Mouse (Mus musculus) ES-E14 (cell line): ENCODE measurements around the gene Cers6. TPM values are rescaled to one million over a fixed set of nuclear protein-coding genes. Genes with fewer than 3 reads are reported as not detected.

ENCODE experiments used
- DNase-seq: peaks from one replicate; pipeline ENCODE4 v3.0.0-alpha.2; 2013; ENCODE audit warnings: low read depth, low spot score
- H3K27ac ChIP-seq: 2 replicates; pipeline ENCODE4 v1.5.1; 2012; ENCODE audit warnings: low read depth, mild to moderate bottlenecking, low read length, moderate library complexity, mixed read lengths; ENCODE audit not compliant: poor library complexity, insufficient read depth, severe bottlenecking
- H3K36me3 ChIP-seq: 2 replicates; pipeline ENCODE4 v1.6.1; 2012; ENCODE audit warnings: mild to moderate bottlenecking, low read length, moderate library complexity, mixed read lengths; ENCODE audit not compliant: control insufficient read depth, poor library complexity, insufficient read depth, severe bottlenecking
- H3K4me1 ChIP-seq, 2 experiments: fragments of 150-350 bp in 1 of 2; sonication (generic) in 1 of 2; 2 replicates each; pipeline ENCODE4 v1.6.1; 2012; ENCODE audit warnings: low read length in 2 of 2, mild to moderate bottlenecking in 1 of 2, mixed read lengths in 1 of 2; ENCODE audit not compliant: control insufficient read depth in 2 of 2, insufficient read depth in 2 of 2, poor library complexity in 1 of 2
- H3K4me3 ChIP-seq, 2 experiments: fragments of 150-350 bp in 1 of 2; sonication (generic) in 1 of 2; 2 replicates each; pipeline ENCODE4 v1.5.1; 2012; ENCODE audit warnings: low read length in 2 of 2, low read depth in 1 of 2, mild to moderate bottlenecking in 1 of 2, mixed read lengths in 1 of 2; ENCODE audit not compliant: insufficient read depth in 1 of 2, poor library complexity in 1 of 2, severe bottlenecking in 1 of 2
- H3K9ac ChIP-seq: 2 replicates; pipeline ENCODE4 v1.6.1; 2012; ENCODE audit warnings: low read depth, mild to moderate bottlenecking, low read length, mixed read lengths; ENCODE audit not compliant: poor library complexity, insufficient read depth, severe bottlenecking
- H3K9me3 ChIP-seq: fragments of 150-350 bp; sonication (generic); 2 replicates; pipeline ENCODE4 v1.6.1; 2012; ENCODE audit warnings: low read depth, mild to moderate bottlenecking, low read length; ENCODE audit not compliant: control insufficient read depth, insufficient read depth
- CHD2 ChIP-seq: IDR thresholded peaks from 2 replicates; pipeline ENCODE4 v1.6.1; 2014; ENCODE audit warnings: mild to moderate bottlenecking, low read depth, low read length, inconsistent platforms
- HCFC1 ChIP-seq: IDR thresholded peaks from 2 replicates; pipeline ENCODE4 v1.6.1; 2012; ENCODE audit warnings: low read length, inconsistent platforms, borderline replicate concordance; ENCODE audit not compliant: insufficient read depth
- MAFK ChIP-seq: IDR thresholded peaks from 2 replicates; pipeline ENCODE4 v1.6.1; 2014; ENCODE audit warnings: mild to moderate bottlenecking, low read depth, low read length, inconsistent platforms; ENCODE audit not compliant: insufficient read depth
- ZC3H11A ChIP-seq: IDR thresholded peaks from 2 replicates; pipeline ENCODE4 v1.6.1; 2012; ENCODE audit warnings: low read depth, mild to moderate bottlenecking, inconsistent platforms, low read length, borderline replicate concordance
- ZNF384 ChIP-seq: IDR thresholded peaks from 2 replicates; pipeline ENCODE4 v1.6.1; 2012; ENCODE audit warnings: low read depth, low read length, inconsistent platforms
- in situ Hi-C, 2 experiments: fragments of 600-800 bp; cut with MboI; formaldehyde crosslinking; loops; one replicate each; pipeline ENCODE4 v1.15.1; 2025; ENCODE audit warnings: low sequenced_read_pairs in 2 of 2, inconsistent platforms in 1 of 2; ENCODE audit not compliant: unreplicated experiment in 2 of 2
- total RNA-seq: library from RNA; depleted of rRNA; stranded (reverse); fragments of 300-350 nt; gene quantifications from 2 replicates; pipeline ENCODE4 v1.2.3, GENCODE M21; 2012

The Cers6 gene
- total RNA-seq, 1 experiment, result 33.6 TPM

DNA sequence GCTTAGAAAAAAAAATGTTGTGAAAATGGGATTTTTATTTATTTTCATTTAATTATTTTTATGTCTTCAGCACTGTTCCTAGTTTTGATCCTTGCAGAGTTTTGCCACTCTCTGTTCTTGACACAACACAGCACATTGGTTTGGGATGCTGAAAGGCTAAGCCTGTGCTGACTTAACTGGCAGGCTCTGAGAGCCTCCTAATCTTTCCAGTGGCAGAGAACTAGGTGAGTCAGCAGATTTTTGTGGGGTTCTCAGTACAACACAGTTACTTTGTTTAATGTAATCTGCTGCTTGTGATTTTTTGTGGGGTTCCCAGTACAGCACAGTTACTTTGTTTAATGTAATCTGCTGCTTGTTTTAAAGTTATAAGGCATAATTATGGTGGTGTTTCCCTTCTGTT, 55.8 kb downstream of the Cers6 start:
- in situ Hi-C loops, result no loop called here

DNA sequence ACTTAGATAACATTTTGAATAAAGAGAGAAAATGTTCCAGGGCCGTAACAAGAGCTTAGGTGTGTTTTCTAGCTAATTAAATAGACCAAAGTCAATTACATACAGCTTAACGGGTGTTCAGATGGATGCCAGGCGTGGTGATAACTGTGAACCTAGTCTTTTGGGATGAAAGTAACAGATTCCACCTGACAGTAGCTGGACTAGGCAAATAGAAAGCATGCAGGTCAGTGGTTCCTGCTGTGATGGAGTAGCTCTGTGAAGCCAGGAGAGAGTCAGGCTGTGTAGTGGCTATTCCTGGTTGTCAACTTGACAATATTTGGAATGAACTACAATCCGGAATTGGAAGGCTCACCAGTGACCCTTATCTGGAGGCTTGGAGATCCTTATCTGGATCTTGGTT, 56.3 kb downstream of the Cers6 start:
- TF ChIP-seq HCFC1, result no peak
- no peak for TF ChIP-seq CHD2
- TF ChIP-seq ZC3H11A, result no peak
- TF ChIP-seq MAFK, result no peak
- TF ChIP-seq ZNF384, result no peak
- Histone ChIP-seq H3K9me3 (no peaks in the 10 kb centered on the region), H3K36me3 (no peaks in the 10 kb centered on the region), H3K4me3 (no peak overlapping the region), H3K9ac (no peak overlapping the region), H3K27ac (no peak overlapping the region), H3K4me1 (peaks cover 0 to 3% of the 10 kb centered on the region in 2 experiments; a peak in 1 of 4 replicates)
- in situ Hi-C loops, result no loop called here
- no peak for DNase-seq

More for the DNA sequence above, 55.8 kb downstream of the Cers6 start:
- Histone ChIP-seq H3K9ac (no peak overlapping the region), H3K27ac (no peak overlapping the region; the same call in 1 of the 2 replicates), H3K9me3 (no peaks in the 10 kb centered on the region), H3K36me3 (no peaks in the 10 kb centered on the region), H3K4me3 (no peak overlapping the region), H3K4me1 (peaks cover 3 to 4% of the 10 kb centered on the region in 2 experiments; a peak in 2 of 4 replicates)
- DNase-seq, result no peak
- TF ChIP-seq MAFK (peak; percentile 81), CHD2 (no peak), HCFC1 (no peak)

DNA sequence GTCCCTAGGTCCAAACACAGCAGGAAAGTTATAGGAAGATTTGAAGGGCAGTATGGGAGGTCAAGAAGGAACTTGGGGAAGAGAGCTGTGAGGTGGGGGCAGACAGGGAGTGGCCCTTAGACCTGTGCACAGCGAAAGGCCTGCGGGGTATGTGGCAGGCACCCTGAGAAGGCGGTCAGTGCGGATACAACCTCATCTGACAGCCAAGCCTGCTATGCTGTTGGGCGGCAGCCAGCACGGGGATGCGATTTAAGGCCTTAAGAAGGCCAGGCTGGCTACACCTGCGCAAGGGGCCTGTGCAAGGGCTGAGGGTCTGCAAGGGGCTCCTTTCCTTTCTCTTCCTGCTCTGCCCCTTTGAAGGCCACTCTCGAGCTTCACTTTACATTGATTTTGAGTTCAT, 63.1 kb downstream of the Cers6 start:
- no peak overlapping the region for H3K9ac ChIP-seq
- TF ChIP-seq HCFC1 (no peak), CHD2 (no peak)
- peaks cover 2 to 8% of the 10 kb centered on the region in 2 experiments; a peak in 2 of 4 replicates for H3K4me1 ChIP-seq
- H3K4me3 ChIP-seq, result no peak overlapping the region
- in situ Hi-C loops, result no loop called here
- no peak overlapping the region for H3K27ac ChIP-seq
- DNase-seq, result no peak
- H3K36me3 ChIP-seq, result no peaks in the 10 kb centered on the region
- no peaks in the 10 kb centered on the region for H3K9me3 ChIP-seq

DNA sequence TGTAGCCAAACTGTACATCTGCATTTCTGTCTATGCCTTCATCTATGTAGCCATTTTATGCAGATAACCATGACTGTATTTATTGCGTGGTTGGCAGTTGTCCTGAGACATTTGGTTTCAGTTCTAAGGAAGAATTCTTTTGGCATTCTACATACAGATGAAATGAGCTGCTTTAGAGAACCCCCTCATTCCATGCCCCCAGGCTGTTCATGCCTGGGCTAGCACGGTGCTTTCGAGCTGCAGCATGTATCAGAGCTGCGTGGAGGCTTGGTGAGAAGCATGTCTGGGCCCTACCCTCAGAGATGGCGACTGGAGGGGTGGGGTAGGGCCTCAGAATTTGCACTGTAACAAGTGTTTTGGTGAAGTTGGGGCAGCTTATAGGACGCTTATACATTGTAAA, 64.3 kb downstream of the Cers6 start:
- DNase-seq, result no peak
- Histone ChIP-seq H3K9me3 (no peaks in the 10 kb centered on the region), H3K9ac (no peak overlapping the region), H3K4me3 (no peak overlapping the region), H3K4me1 (peaks cover 2 to 8% of the 10 kb centered on the region in 2 experiments; a peak in 2 of 4 replicates), H3K36me3 (no peaks in the 10 kb centered on the region), H3K27ac (no peak overlapping the region)
- in situ Hi-C loops, result no loop called here
- TF ChIP-seq ZNF384 (no peak), CHD2 (no peak), HCFC1 (no peak), ZC3H11A (no peak), MAFK (no peak)

DNA sequence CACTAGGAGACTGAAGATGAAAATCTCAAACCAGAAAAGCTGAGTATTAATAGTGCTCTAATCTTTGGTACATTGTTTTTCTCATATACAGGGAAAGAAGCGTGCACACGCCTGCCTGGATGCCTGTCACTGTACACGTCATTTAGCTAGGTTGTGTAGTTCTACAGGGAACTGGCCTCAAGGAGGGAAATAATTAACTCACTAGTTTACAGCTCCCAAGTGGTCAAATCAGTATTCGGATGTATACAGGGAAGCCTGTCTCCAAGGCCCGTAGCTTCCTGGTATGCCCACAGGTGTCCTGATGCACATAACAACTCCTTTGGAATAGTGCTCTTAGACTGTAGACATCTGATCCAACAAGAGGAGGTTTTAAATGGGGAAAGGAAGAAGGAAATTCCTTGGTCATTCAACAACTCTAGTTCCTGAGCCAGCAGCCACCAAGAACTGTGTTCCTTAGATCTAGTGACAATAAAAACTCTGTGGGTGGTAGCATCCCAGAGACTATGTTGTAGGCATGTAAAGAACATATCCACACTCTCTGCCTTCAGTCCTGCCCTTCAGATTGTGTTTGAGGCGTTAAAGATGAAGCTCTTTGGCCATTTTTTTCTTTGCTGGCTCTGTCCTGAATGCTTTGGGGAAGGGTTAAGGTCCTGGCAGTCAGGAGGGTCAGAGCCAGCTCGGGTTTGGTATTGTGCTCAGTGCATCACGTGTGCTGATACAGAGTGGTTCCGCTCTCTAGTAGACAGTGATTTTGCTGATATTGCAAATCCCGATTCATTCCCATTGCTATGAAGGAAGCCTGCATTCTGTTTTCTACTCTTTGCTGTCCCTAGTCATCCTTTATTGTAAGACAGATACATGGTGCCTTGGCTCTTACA, 65.9 kb downstream of the Cers6 start:
- Histone ChIP-seq H3K27ac (no peak overlapping the region), H3K36me3 (no peaks in the 10 kb centered on the region), H3K9ac (no peak overlapping the region), H3K9me3 (no peaks in the 10 kb centered on the region), H3K4me3 (no peak overlapping the region), H3K4me1 (peaks cover 2 to 8% of the 10 kb centered on the region in 2 experiments; a peak in 2 of 4 replicates)
- TF ChIP-seq CHD2 (no peak), HCFC1 (no peak), MAFK (peak; percentile 76), ZC3H11A (no peak), ZNF384 (no peak)
- DNase-seq, result no peak
- in situ Hi-C loops, result no loop called here
